Mouse (Mus musculus) CD4-positive, CD25-positive, alpha-beta regulatory T cell, adult 2 months (primary cell): ENCODE results near the gene F11r.
A peak's percentile ranks its signal among the peaks of the same experiment; 100 is the strongest.

ENCODE experiments used
- DNase-seq: peaks from one replicate; pipeline ENCODE4 v3.0.0-alpha.2; 2012; ENCODE audit warnings: low read depth, low spot score

Gene F11r

DNA sequence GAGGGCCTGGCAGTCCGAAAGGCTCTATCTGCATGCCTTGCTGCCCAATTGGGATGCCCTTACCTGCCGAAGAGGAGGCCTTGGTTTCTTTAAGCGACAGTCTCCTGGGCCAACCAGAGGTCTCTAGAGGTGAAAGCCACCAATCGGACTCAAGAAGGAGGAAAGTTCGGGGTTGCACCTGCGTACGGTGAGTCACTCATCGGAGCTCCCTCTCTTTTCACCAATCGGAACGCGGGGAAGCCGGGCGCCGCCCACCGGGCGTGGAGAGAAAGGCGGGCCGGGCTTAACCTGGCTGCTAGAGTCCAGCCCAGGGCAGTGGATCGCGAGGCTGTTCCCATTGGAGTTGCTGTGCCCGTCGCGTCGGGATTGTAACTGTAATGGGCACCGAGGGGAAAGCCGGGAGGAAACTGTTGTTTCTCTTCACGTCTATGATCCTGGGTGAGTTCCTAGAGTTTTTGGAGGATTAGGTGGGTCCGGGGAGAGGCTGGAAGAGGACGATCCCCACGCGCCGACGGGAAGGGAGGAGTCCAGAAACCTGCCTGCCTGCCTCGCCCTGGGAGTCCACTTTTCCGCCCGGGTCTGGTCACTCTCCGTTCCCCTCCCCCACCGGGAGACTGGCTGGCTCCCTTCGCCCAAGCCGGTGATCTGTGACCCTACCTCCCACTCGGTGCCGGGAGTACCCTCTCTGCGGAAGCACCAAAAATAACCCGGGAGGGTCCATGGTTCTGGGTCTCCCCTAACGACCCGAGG is at the start of gene F11r:
Gene F11r (plus strand): TSS at position 272 of the 750 bp plus-strand sequence.
- DNase-seq: peak; percentile 77

GRCm38 (mm10) chr1:171388376-171389102 is 48.8 kb upstream of the F11r start, which contains the start of gene Arhgap30:
Gene Arhgap30, plus strand, starts transcription at chr1:171388954.
- DNase-seq: peak; percentile 96

GRCm38 (mm10) chr1:171390101-171390500 is 47.2 kb upstream of the F11r start:
- peak; percentile 90 for DNase-seq

DNA sequence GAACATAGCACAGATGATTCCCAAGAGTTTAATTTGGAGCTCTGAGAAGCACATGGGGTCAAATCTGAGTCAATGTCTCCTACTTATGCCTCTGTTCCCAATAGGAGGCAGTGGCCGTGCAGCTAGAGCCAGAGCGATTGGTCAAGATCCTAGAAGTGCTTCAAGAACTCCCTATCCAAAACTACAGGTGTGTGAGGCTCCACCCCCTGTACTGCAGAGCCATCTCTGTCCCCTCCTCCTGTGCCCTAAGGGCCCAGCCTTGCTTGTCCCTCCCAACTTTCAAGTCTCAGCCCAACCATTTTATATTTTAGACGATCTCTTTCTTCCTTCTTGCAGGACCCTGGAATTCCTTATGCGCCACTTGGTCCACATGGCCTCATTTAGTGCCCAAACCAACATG is 35.5 kb upstream of the F11r start:
- no peak for DNase-seq

GRCm38 (mm10) chr1:171402991-171403390 is 34.3 kb upstream of the F11r start:
- no peak for DNase-seq

- no peak for DNase-seq
Measured at GRCm38 (mm10) chr1:171407263-171407662, 30.1 kb upstream of the F11r start.

- no peak for DNase-seq
Measured at GRCm38 (mm10) chr1:171410231-171410630, 27.1 kb upstream of the F11r start.

- DNase-seq: peak; percentile 98
Measured at GRCm38 (mm10) chr1:171410947-171411484, 26.3 kb upstream of the F11r start, which contains the start of gene Usf1. Gene Usf1, plus strand, starts transcription at chr1:171411313.

DNA sequence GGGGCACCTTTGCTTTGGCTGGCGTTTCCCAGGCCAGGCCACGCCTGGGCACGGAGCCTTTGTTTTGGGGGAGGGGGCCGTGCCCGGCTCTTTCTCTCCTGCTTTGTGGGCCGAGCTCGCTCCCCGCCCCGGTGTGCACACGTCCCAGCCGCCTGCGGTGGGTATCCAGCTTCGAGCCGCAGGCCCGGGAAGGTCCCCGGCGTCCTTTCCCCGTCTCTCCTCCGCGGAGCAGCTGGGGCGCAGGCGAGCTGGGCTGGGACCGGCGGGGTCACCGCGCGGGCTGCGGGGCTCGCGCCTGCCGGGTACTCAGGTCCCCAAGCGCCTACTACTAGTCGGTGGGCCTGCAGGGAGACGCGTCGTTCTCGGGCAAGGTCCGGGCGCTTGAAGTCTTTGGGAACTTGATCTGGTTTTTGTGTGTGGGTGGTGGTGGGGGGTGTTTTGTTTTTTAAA is 25.8 kb upstream of the F11r start:
- no peak for DNase-seq

DNA sequence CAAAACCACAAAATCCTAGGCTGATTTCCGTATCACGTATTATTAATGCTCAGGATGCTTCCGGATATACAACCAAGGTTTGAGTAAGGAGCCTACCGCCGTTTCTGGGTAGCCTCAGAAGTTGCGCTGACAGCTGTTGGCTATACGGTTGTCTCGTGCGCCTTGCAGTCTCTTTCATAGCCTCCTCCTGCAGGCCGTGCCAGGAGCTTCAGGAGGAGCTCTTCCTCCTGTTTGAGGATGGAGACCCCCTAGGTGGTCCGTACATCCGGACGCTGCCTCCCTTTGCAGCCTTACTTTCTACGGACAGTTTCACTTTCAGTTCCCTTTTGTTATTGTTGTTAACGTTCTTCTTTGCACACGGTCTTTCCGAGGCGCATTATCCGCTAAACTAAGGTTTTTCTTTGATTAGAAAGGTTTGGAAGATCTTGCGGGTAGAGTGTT is 25.3 kb upstream of the F11r start:
- DNase-seq: peak; percentile 70

- DNase-seq: peak; percentile 47
Measured at GRCm38 (mm10) chr1:171412446-171412845, 24.9 kb upstream of the F11r start.

DNA sequence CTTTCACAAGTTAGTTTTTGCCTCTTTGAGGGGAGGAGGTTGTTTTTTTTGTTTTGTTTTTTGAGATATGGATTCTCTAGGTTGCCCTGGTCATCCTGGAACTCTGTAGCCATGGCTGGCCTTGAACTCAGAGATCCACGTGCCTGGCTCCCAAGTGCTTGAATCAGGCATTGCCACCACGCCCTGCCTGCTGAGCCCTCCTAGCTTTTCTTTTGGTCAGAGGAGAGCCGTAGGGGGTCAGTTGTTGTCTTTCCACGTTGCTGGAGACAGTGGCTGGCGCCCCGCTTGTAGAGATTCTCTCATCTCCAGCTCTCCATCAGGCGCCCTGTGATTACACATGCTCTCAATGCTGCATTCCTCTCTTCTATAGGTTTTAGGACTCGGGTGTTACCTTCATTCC is 23.7 kb upstream of the F11r start:
- no peak for DNase-seq

GRCm38 (mm10) chr1:171418660-171419059 is 18.7 kb upstream of the F11r start, which contains the start of gene Tstd1:
Gene Tstd1, plus strand, starts transcription at chr1:171418872.
- DNase-seq: no peak

- no peak for DNase-seq
Measured at GRCm38 (mm10) chr1:171419291-171419882, 17.9 kb upstream of the F11r start.

- no peak for DNase-seq
Measured at GRCm38 (mm10) chr1:171419905-171420304, 17.4 kb upstream of the F11r start.

DNA sequence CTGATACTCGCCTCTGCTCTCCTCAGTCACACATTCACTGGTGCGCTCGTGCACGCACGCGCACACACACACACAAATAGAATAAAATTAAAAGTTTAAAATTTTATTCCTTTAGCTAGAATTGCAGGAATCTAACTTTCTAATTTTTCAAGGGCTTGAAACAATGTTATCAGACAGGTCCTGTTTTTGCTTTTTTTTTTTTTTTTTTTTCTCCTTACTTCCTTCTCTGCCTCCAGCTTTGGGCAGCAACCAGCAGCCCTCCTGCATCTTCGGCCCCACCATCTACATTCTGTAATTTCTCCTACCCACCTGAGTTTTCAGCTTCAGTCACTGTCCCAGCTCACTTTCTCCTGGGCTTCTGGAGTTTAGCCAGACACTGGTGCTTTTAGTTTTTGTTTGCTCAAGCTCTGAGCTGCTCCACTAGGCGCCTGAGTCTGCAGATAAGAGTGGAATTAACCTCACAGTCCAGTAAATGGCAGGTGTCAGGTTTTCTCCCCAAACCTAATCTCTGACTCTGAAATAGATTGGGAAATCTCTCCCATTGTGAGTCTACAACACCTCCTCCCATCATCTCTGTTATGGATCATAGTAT is 14.7 kb upstream of the F11r start:
- no peak for DNase-seq

DNA sequence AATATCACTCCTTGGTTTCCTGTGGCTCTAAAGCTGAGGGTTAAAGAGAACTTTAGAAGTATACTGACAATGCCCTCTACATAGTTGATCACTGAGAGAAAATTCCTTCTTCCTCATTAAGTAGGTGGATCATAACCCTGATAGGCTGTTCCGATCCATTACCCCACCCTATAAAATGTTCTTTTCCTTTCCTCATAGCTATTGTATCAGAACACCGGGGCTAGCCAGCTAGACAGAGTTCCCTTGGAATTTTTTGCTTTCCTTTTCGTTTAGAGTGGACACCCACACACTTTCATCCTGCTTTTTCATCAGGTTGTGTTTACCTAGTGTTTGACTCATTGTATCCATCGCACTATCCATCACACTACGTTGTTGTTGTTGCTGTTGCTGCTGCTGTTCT is 12.7 kb upstream of the F11r start:
- no peak for DNase-seq

DNA sequence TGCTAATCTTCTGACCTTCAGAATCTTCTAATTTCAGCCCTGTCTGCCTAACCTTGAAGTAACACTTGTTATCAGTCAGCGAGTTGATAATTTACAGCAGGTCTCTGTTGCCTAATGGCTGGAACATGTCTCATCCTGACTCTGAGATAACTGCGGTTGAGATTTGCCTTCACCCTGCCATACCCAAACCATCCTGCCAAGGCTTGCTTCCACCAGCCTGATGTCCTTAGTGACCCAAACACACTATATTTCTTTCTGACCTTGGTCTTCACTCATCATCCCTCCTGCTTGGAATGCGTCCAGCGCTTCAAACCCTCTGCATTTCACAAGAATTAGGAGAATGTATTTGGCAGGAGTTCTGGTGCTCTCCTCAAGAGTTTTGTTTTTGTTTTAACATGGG is 12.2 kb upstream of the F11r start:
- no peak for DNase-seq

DNA sequence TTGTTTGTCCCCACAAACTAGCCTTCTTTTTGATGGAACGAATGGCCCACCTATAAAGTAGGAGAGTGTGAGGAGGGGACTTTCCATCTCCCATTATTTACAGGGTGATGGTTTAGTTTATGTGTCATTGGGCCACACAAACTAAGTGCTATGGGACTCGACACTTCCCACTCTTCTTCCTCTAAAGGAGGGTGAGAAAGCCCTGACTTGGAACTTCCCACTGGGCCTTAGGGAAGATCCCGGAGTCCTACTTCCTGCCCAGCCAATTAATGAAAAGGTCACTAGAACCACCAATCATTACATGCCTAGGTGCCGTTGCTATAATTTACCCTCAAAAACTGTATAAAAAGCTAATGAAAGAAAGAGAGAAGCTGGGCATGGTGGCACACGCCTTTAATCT is 5.2 kb upstream of the F11r start:
- DNase-seq: no peak

GRCm38 (mm10) chr1:171435288-171435814 is 2.0 kb upstream of the F11r start:
- no peak for DNase-seq

- no peak for DNase-seq
Measured at GRCm38 (mm10) chr1:171435974-171436373, 1.4 kb upstream of the F11r start.
